Mouse (Mus musculus) monocyte, adult 5-6 weeks (primary cell): ENCODE results near the gene Cdh3. TPM values are rescaled to one million over a fixed set of nuclear protein-coding genes. Genes with fewer than 3 reads are reported as not detected.
"Not testable (repeated sequence)": the region's sequence is repeated elsewhere in the genome, so short reads cannot be mapped to it uniquely, and the experiment has no call there.

Experiments used
- ATAC-seq: fragments of 153-309, 156-312 bp; replicated peaks from 2 replicates; pipeline ENCODE4 v1.8.0; 2017; ENCODE audit warnings: mild to moderate bottlenecking; ENCODE audit not compliant: low TSS enrichment, insufficient number of reproducible peaks, severe bottlenecking, poor library complexity, low FRiP score
- total RNA-seq: library from RNA; stranded (forward); fragments of 200-1000, 200-491, 200-594 nt; gene quantifications from 3 replicates; pipeline ENCODE4 v1.2.3, GENCODE M21; 2017

Gene Cdh3
- total RNA-seq, 1 experiment from 2014 or later, result not detected

DNA sequence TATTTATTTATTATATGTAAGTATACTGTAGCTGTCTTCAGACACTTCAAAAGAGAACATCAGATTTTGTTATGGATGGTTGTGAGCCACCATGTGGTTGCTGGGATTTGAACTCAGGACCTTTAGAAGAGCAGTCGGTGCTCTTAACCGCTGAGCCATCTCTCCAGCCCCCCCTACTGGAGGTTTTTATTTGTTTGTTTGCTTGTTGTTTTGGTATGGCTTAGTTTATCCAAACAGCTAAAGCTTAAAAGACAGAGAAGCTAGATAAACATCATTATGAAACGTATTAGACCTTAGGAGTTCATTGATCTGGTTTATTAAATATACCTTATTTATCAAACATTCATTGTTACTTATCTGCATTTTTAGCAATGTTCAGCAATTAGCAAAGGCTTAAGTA, 84.9 kb downstream of the Cdh3 start:
- not testable (repeated sequence) for ATAC-seq

DNA sequence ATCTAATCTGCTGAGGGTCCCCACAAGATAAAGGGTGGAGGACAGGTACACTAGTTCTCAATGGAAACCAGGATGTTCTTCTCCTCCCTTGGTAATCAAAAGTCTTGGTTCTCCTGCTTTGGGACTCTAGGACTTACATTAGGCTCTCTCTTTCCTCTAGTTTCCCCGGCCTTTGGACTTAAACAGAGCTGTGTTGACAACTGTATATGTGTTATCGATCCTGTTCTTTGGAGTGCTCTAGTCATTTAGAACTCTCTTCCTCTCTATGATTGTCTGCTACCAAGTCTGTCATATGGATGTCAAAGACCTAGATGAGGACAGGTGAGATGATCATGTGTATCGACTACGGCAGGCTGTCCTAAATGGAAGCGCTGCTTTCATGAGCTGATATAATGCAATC, 86.4 kb downstream of the Cdh3 start:
- ATAC-seq, result no peak

DNA sequence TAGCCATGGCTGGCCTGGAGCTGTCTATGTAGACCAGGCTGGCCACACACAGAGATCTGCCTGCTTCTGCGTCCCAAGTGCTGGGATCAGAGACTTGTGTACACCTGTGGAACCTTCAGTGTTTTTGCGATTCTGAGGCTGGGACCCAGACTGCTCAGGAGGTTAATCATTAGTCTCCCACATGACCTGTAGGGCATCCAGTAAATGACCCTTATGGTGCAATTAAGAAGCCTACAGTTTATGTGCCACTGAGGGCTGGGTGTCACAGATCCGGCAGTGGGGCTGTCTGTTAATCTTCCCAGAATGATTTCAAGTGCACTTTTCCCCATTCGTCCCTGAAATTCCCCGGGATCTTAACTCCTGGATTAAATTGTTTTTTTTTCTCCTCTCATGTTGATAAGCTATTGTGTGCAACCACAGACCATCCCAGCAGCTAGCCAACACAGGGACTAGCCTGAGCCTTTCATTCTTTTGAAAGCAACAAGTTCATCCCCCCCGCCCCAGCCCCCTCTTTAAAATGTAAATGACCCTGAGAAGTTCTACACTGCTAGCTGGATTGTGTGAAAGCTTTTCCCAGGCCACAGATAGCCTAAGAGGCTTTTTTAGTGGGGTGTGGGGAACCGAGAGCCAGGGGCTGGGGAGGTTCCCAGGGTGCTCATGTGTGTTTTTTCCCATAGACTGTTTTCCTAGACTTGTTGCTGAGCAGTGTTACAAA, 88.7 kb downstream of the Cdh3 start:
- no peak for ATAC-seq

DNA sequence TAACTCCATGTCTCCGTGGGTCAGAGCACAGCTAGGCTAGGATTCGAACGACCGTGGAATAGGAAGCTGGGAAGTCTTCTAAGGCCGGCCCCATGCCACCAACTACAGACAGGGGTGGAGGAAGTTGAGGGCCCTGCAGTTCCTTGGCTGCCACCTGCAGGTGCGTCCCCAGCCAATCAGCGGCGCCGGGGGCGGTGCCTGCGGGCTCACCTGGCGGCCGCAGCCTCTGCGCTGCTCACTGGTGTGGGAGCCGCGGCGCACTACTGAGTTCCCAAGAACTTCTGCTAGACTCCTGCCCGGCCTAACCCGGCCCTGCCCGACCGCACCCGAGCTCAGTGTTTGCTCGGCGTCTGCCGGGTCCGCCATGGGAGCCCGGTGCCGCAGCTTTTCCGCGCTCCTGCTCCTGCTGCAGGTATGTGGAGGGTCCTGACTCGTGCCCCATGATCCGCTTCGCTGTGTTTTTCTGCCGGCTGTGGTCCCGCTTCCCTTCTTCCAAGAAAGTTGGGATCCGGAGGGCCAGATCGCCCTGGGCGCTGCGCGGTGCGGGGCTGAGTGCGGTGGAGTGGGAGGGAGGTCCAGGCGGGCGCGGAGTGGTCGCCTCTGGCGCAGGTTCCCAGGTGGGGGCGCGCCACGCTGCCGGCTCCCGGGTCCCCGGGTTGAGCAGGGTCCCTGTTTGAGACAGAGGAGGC, 92.6 kb downstream of the Cdh3 start, which contains the start of gene Cdh1:
TSS of gene Cdh1 (plus strand) at position 221 of the 689 bp plus-strand sequence.
- ATAC-seq, result no peak

DNA sequence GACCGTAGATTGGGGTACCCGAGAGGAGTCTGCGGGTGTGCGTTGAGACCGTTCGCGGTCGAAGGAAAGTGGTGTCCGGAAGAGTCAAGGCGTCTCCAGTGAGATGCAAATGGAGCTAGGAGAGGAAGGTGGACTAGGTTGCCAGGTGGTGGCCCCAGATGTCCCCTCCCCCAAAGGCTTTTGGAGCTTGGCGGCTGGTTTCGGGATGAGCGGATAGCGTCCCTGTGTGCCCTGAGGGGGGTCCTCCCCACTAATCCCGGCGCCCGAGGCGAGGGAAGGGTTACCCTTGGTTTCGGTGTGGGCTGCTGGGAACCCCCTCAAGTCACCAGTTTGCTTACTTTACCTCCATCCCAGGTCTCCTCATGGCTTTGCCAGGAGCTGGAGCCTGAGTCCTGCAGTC, 93.2 kb downstream of the Cdh3 start:
- ATAC-seq, result no peak

DNA sequence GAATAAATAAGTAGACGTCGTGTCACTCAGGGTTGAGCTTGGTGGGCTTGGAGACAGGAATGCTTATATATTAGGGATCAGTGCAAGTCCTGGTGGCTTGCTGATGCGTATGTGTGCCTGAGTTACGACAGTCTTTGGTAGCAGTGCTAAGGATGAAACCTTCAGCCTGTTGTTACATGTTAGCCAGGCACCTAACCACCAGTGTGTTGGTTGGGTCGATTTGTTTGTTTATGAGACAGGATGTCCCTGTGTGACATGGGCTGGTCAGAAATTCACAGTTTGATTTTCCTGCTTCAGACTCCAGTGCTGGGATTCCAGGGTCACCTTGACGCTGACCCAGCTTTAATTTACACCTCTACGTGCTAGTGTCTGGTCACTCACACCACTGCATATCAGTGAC, 95.0 kb downstream of the Cdh3 start:
- no peak for ATAC-seq

DNA sequence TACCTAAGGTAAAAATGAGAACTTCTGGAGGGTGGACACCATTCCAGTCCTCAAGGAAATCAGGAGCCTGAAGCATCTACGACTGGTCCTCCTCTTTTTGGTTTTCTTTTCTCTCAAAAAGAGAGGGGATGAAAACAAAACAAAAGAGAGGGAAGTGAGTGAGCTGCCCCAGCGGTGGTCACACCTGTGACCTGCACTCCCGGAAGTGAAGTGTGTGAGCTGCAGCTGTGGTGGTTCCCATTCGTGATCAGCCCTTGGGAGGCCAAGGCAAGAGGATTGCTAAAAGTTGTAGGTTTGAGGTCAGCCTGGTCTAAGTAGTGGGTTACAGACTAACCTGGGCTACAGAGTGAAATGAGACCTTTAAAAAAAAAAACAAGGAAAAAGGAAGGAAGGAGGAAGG, 95.4 kb downstream of the Cdh3 start:
- ATAC-seq, result no peak

DNA sequence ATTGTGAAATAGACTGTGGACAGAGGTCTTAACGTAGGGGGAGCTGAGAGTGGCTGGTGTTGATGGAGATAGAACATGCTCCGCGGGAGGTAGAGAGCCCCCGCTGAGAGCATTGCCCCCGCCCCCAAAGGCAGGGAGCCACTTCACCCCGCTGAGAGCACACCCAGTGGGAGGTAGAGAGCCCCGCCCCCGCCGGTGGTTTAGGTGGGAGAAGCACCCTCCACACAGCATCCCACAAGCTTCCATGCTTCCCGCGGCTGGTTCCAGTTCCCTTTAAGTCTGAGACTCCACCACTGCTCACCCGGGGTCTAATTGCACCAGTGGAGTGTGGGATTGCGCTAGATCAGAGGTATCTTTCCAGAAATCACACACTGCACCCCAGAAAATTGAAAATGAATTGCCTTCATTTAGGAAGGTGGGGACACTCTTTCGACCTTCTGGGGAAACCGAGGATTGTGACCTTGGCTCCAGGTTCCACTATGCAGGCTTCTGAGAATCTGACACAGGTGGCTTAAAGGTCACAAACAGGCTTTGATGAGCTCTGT, 96.0 kb downstream of the Cdh3 start:
- ATAC-seq, result no peak

Other genes starting within 250 kb of the Cdh3 start
- gene Smpd3, start 172.9 kb upstream of the Cdh3 start, total RNA-seq, result 0.48 to 1.1 TPM in 2 of 3 replicates, not detected in the other
- 8.2 to 12.2 TPM (median 11.8 TPM) in 3 replicates for gene Zfp90, start 95.6 kb upstream of the Cdh3 start, total RNA-seq
- gene 6030452D12Rik, start 10.4 kb upstream of the Cdh3 start, total RNA-seq, result not detected in 3 replicates
- gene Gm10073, start 62.6 kb downstream of the Cdh3 start, total RNA-seq, result 2.2 to 11.5 TPM (median 9.5 TPM) in 3 replicates
- gene Cdh1, start 92.5 kb downstream of the Cdh3 start, total RNA-seq, result 7.3 to 16.7 TPM (median 15.2 TPM) in 3 replicates
- 1.9 to 7.2 TPM (median 1.9 TPM) in 3 replicates for gene Tango6, start 172.2 kb downstream of the Cdh3 start, total RNA-seq